Mouse (Mus musculus) 3T3-L1 (cell line): Measurements from ENCODE around the gene Acap2.

Experiments used
- DNase-seq: peaks from one replicate; pipeline ENCODE4 v3.0.0-alpha.2; 2015; ENCODE audit warnings: low read depth, low spot score

The Acap2 gene

DNA sequence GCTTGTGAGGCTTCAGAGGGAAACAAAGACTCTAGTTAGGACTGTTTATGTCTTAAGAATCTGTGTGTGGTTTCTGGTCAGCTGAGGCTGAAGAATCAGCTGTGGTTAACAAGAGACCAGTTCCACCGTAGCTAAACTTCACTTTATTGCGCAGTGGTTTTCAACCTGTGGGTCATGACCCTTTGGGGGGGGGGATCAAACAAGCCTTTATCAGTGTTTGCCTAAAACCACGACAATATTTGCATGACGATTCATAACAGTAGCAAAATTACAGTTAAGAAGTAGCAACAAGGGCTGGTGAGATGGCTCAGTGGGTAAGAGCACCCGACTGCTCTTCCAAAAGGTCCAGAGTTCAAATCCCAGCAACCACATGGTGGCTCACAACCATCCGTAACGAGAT lies 4.7 kb upstream of the Acap2 start:
- DNase-seq, result no peak

DNA sequence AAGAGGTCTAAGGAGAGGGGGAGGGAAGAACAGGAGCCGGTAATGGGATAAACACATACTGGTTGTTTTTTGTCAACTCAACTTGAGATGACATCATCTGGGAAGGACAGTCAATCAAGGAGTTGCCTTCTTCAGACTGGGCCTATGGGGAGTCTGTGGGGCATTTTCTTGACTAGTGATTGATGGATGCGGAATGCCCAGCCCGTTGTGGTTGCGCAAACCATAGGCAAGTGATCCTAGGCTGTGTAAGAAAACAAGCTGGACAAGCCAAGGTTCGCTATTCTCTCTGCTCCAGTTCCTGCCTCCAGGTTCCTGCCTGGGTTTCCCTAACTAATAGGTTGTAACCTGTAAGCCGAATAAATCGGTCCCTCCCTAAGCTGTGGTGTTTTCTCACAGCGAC lies 4.1 kb upstream of the Acap2 start:
- DNase-seq, result no peak

DNA sequence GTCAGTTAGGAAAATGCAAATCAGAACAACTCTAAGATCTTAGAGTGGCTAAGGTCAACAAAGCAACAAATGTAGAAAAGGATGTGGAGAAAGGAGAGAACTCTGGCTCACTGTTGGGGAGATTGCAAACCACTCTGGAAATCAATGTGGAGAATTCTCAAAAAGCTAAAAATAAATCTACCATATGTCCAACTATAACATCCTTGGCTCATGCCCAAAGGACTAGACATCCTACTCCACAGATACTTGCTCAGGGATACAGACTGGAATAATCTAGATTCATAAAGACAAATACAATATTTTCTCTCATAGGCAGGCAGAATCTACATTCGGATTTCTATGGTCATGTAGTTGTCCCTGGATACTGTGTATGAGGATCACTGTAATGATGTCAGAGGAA lies 3.2 kb upstream of the Acap2 start:
- DNase-seq, result no peak

DNA sequence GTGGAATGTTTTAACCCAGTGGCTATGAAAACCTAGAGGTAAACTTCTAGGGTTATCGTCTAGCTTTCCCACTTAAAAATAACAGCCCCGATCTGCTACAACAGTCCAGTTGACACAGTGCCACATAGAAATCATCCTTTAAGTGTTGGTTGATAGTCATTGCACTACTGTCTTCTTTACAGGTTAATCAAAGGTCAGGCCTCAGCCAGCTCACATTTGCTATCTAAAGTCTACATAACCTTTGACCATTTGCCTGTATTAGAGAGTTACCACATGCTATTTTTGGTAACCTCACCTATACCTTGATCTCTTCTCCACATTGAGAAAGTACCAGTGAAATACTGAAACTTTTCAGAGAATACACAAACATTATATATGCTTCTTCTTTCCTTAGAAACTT lies 659 bp upstream of the Acap2 start:
- DNase-seq, result no peak

- DNase-seq, result peak; percentile 76
These were observed 887 bp downstream of the Acap2 start for GRCm38 (mm10) chr16:31199926-31200789.

DNA sequence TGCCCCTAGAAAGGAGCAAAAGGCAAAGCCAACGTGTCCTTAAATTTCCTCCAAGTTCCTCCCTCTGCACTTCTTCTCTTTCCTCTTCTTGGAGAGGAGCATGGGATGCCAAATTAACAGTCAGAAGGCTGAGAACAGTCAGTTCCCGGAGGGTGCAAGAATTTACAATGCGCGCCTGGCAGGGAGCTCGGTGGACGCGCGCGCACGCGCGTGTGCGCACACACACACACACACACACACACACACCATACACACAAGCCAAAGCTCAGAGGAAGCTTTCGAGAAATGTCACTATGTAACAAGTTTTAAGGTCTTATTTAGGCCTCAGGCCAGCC lies 1.5 kb downstream of the Acap2 start:
- peak; percentile 55 for DNase-seq

DNA sequence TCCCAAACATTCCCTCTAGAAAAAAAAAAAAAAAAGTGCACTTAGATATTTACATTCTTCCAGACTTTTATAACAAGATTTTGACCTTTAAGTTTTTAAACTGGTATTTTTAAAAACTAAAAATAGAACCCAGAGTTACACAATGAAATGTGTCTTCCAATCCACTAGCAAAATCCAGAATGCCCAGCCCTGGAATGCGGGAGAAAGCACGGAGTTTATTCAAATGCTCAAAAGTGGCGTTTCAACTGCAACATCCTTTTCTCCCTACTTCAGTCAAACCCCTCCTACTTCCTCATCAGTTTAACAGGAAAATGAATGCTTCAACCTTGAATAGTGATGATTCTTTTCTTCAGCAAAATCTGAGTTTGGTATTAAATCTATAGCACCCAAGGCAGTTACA lies 4.1 kb downstream of the Acap2 start:
- no peak for DNase-seq

- DNase-seq, result peak; percentile 44
These were observed 8.5 kb downstream of the Acap2 start for GRCm38 (mm10) chr16:31192526-31192925.

- no peak for DNase-seq
These were observed 9.2 kb downstream of the Acap2 start for GRCm38 (mm10) chr16:31191818-31192217.

- DNase-seq, result no peak
These were observed 10.6 kb downstream of the Acap2 start for GRCm38 (mm10) chr16:31190426-31190825.

- peak; percentile 74 for DNase-seq
These were observed 11.8 kb downstream of the Acap2 start for GRCm38 (mm10) chr16:31189291-31189690.

DNA sequence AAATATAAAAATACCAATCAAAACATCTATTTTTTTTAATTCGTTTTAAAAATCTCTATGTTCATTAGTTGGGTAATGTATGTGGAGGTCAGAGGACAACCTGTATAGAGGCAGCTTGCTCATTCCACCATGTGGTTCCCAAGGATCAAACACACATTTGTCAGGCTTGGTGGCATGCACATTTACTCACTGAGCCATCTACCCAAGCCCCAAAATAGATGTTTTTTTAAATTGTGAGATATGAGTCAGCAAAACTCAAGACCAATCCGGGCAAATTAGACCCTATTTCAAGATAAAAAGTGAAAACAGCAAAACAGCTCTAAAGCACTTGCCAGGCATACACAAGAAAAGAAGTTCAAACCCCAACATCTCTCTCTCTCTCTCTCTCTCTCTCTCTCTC lies 12.2 kb downstream of the Acap2 start:
- DNase-seq, result peak; percentile 62

GRCm38 (mm10) chr16:31188270-31188669 lies 12.8 kb downstream of the Acap2 start:
- DNase-seq, result no peak

GRCm38 (mm10) chr16:31187192-31187591 lies 13.9 kb downstream of the Acap2 start:
- DNase-seq, result no peak

DNA sequence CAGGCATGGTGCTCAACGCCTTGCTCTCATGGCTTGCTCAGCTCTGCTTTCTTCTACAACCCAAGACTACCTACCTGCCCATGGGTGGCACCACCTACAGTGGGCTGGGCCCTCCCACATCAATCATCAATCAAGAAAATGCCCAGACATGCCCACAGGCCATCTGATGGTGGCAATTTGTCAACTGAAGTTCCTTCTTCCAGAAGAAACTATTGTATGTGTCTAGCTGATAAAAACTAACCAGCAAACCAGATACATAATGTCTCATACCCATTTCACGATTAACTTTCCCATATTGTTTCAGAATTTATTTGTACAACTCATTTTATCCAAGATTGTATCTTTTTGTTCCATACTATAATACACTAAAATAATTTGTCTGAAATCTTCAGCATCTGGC lies 15.3 kb downstream of the Acap2 start:
- no peak for DNase-seq

- no peak for DNase-seq
These were observed 16.3 kb downstream of the Acap2 start for GRCm38 (mm10) chr16:31184727-31185126.

GRCm38 (mm10) chr16:31182576-31182975 lies 18.5 kb downstream of the Acap2 start:
- DNase-seq, result no peak

DNA sequence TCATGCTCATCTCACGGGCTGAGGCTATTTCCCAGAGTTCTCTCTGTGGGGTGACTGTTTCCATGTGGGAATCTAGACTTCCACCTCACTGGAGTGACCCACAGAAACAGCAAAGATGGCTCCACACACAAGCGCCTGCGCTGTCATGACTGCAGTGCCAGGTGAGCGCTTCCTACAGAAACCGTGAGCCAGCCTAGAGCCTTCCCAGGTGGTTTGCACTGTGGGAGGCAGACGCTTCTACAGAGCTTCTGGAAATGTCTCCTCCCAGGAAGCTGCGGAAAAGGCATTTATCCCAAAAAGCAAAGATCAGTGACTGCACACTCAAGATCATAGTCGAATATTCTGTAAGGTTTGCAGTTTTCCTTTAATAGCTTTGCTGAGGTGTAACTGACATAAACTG lies 20.2 kb downstream of the Acap2 start:
- no peak for DNase-seq

GRCm38 (mm10) chr16:31179384-31179783 lies 21.7 kb downstream of the Acap2 start:
- no peak for DNase-seq

GRCm38 (mm10) chr16:31174880-31175638 lies 26.0 kb downstream of the Acap2 start:
- no peak for DNase-seq

- DNase-seq, result no peak
These were observed 28.8 kb downstream of the Acap2 start for GRCm38 (mm10) chr16:31172229-31172628.

DNA sequence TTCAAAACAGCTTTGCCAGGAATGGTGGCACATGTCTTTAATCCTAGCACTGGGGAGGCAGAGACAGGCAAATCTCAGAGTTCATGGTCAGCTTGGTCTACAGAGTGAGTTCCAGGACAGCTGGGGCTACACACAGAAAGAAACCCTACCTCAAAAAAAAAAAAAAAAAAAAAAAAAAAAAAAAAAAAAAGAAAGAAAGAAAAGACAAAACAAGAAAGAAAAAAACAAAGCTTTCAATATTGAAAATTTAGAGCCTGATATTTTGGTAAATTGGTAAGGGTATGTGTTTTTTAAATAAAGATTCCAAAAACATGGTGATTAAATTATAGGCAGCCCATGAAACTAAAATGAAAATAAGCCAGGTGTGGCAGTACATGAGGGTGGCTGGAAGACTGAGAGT lies 29.6 kb downstream of the Acap2 start:
- no peak for DNase-seq

DNA sequence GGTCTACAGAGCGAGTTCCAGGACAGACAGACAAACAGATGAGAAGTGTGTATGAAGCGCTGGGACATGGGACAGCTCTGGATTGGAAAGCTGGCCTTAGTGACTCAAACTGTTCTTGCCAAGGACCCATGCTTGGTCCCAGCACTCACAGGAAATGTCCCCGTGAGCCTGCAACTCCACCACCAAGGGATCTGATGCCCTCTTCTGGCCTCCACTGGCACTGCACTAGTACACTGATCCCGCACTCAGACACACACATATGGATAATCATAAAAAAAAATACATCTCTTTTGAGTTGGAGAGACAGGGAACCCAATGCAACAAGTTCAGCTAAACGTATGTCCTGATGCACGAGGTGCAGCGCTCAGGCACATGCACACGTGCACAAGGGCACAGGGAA lies 30.7 kb downstream of the Acap2 start:
- no peak for DNase-seq
